Mouse (Mus musculus) urinary bladder, adult 2 months (tissue): ENCODE results near the gene Tbx1. TPM values are rescaled to one million over a fixed set of nuclear protein-coding genes. Genes with fewer than 3 reads are reported as not detected.

Source experiments
- DNase-seq: peaks from one replicate; pipeline ENCODE4 v3.0.0; 2022; ENCODE audit warnings: low spot score
- polyA plus RNA-seq: library from polyadenylated mRNA; depleted of rRNA; stranded (reverse); fragments of >200 nt; gene quantifications from 2 replicates; pipeline ENCODE4 v1.2.3, GENCODE M21; 2012; rRNA removed

Gene Tbx1
- polyA plus RNA-seq: 2.0 and 4.1 TPM in 2 replicates

- DNase-seq: no peak
Measured at GRCm38 (mm10) chr16:18589804-18590790, at the start of gene Tbx1. Tbx1 (minus strand) TSS chr16:18590671.

GRCm38 (mm10) chr16:18639382-18639929 lies 49.0 kb upstream of the Tbx1 start:
- no peak for DNase-seq

DNA sequence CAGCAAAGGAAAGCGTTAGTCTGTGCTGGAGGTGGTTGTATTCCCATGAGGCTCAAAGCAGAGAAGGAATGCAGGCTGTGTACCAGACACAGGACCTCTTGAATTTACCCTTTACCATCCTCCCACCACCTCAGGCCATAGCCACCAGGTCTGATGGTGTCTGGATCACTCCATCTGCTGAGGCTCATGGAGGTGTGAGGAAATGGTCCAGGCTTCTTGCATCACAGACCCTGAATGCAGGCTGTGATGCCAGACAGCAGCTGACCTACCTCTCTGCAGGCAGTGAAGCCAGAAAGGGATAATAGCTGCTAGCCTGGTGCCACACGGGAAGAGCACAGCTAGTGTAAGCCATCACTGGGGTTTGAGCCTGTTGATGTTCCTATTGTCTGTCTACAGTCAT lies 47.9 kb upstream of the Tbx1 start:
- DNase-seq: peak; percentile 2

- DNase-seq: peak; percentile 3
Measured at GRCm38 (mm10) chr16:18636804-18637203, 46.3 kb upstream of the Tbx1 start.

DNA sequence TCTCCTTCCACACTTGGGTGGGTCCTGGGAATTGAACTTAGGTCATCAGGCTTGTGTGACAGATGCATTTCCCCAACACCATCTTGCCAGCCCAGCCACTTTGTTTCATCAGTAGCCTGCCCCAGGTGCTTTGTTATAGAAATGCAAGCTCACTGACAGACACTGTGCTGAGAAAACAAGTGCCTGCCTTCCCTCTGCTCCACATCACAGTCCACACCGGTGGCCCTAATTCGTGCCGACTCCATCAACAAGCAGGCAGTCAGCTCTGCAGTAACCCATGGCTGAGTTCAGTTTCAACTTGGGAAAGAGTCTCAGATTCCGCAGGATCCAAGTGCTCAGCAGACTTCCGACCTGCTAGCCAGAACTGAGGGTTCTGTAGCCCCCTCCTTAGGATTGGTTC lies 45.9 kb upstream of the Tbx1 start:
- peak; percentile 3 for DNase-seq

GRCm38 (mm10) chr16:18633333-18633732 lies 42.9 kb upstream of the Tbx1 start:
- DNase-seq: peak; percentile 14

- peak; percentile 11 for DNase-seq
Measured at GRCm38 (mm10) chr16:18632816-18633215, 42.3 kb upstream of the Tbx1 start.

GRCm38 (mm10) chr16:18632059-18632458 lies 41.6 kb upstream of the Tbx1 start:
- DNase-seq: peak; percentile 12

DNA sequence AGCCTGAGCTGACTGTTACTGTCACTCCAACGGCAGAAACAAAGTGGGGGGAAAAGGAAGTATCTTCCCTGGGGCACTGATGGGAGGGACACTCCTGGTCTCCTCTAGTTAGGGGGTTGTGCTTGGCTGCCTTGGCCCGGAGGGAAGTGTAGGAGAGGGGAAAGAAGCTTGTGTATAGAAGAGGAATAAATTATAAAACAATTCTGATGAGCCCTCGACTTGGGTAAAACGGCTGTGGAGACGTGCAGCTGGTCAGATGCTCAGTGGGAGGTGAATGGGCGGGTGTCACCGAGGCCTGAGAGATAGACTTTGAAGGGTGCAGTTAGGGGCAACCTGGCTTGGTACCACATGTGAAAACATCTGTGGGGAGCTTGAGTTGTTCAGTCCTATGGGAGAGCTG lies 40.7 kb upstream of the Tbx1 start:
- peak; percentile 13 for DNase-seq

GRCm38 (mm10) chr16:18630291-18630690 lies 39.8 kb upstream of the Tbx1 start:
- no peak for DNase-seq

DNA sequence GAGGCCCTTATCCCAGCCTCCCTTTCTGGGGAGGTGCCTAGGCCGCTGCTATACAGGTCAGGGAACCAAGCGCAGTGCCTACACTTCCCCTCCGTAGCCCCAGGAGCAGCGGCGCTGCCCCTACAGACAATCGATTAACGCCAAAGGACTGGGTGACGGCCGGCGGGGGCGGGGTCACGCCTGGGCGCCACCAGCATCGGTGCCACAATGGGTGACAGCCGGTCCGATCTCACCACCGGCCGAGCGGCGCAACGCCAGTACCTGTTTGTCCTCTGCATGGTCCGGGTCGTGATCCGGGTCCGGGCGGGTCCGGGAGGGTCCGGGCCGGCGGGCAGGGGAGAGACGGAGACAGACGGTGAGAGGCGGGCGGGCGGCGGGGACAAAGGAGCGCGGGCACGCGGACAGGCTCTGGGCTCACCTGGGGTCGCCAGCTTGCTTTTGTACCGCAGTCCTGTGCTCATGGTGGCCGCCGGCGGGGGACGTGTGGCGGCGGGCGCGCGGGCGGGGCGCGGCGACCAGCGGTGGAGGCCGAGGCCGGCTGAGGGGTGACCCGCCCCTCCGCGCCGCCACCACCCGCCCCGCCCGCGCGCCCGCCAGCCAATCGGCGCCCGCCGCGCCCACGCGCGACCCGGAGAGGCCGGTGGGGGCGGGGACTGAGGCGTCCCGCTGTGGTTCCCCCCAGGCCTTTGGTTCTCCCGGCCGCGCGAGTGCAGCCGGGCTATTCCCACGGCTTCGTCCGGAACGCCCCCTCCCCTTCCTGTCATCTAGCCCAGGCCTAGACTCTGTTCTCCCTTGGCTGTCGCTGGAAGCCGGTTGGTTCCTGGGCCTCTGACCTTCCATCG lies 39.1 kb upstream of the Tbx1 start, which contains the start of gene Sept5:
TSS of gene Sept5 (minus strand) at position 565 of the 842 bp plus-strand sequence.
- peak; percentile 65 for DNase-seq

GRCm38 (mm10) chr16:18628948-18629340 lies 38.5 kb upstream of the Tbx1 start:
- peak; percentile 18 for DNase-seq

- peak; percentile 20 for DNase-seq
Measured at GRCm38 (mm10) chr16:18628206-18628947, 37.9 kb upstream of the Tbx1 start.

DNA sequence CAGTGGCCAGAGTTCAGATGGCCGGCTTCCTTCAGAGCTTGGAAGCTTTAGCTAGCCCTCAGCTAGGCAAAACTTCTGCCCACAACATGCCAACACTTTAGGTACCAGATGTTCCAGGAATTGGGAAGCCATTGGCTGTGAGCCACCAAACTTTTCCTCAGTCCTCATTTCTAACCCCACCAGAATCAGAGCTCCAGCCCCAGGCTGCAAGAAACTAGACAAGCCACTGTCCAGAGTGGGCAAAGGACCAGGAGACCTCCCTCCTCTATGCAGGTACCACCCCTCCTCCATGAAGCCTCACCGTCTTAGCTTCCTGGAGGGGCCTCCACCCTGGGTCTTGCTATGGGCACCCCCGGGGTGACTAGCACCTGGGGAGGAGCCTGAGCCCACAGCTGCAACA lies 36.7 kb upstream of the Tbx1 start:
- peak; percentile 18 for DNase-seq

GRCm38 (mm10) chr16:18626376-18626878 lies 36.0 kb upstream of the Tbx1 start, which contains the start of gene Gm49601:
Gm49601 (minus strand) TSS chr16:18626427.
- peak; percentile 79 for DNase-seq

DNA sequence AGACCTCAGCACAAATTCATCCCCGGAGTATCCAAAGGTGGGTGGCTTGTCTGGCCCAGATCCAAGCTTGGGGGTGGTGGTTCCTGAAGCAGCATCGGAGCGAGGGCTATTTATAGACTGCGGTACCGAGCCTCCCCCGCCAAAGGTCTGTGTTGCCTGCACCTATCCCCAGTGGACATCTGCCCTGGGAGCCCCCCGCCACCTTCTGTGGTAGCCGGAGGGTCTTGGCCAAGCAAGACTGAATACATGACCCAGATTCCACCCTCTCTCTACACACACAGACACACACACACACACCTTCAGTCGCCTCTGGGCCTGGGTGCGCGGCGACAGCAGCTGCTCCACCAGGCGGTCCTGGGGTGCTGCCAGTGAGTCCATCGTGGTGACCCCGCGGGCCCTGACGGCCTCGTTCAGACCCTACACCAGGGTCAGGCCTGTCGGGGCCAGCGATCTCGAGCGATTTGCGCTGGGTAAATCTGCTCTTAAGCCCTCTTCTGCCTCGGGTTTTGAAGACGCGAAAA lies 35.4 kb upstream of the Tbx1 start:
- DNase-seq: no peak

DNA sequence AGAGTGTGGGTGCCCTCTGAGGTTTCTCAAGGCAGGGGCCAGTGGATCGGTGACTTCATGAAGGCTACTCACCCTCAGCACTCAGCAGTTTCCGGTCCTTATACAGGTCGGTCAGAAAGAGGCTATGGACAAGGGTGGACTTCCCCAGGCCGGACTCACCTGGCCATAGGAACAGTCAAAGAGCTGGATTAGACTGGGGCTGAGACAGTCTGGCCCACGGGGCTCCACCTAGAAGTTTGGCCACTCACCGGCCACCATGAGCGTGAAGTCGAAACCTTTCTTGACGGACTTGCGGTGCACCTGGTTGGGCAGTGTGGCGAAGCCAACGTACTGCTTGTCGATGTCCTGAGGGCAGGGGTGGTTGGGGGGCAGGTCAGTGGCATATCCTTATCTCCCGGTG lies 34.6 kb upstream of the Tbx1 start:
- DNase-seq: no peak

DNA sequence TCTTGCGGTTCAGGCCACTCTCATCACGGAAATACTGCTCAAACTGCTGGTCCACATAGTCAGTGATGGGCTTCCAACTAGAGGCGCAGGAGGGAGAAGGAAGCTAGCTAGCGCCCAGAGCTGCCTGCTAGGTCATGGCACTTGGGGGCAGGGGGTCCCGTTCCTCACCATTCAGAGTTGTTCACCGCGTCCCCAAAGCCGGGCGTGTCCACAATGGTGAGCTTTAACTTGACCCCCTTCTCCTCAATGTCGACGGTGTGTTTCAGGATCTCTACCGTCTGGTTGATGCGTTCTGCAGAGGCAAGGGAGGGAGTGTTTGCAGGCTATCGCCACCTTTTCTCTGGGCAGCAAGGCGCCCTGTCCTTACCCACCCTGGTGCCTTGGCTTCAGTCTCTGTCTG lies 34.2 kb upstream of the Tbx1 start:
- no peak for DNase-seq

DNA sequence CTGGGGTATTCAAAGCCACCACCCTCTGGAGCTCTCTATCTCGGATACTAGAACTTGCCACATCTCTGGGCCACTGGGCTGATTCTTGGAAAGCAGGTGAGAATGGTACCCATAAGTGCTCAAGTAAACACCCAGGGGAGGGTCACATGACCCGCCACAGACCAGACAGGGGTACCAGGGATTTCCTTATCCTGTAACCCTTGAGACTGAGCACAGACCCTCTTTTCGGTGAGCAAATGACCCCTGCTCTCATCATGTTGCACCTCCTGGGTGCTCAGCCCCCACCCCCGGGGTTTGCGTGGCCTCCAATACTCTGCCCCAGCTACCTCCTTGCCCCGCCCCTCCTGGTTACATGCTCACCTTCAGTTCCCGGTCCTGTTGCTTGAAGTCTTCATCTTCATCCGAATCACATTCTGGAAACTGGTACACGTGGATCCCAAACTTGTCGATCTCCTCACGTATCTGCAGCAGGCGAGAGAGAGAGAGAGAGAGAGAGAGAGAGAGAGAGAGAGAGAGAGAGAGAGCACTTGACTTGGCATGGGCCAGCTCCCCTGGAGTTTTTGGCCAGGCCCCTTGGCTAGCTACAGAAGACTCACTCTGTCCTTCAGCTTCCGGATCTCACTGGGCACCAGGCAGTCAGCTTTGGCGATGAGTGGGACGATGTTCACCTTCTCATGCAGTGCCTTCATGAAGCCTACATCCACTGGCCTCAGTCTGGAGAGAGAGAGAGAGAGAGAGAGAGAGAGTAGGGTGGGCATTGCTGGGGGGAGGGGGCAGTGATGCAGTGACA lies 33.5 kb upstream of the Tbx1 start:
- DNase-seq: no peak
